Mouse (Mus musculus): ENCODE measurements around the gene Adgrf4.

Adgrf4 gene

GRCm38 (mm10) chr17:42692136-42692535 lies at the start of gene Adgrf4:
Gene Adgrf4 (minus strand): TSS chr17:42692284.
- peak; percentile 67 for DNase-seq (ENCODE audit: low read depth, low spot score)

- no peak for DNase-seq (ENCODE audit: low read depth, low spot score)
Observed at GRCm38 (mm10) chr17:42741801-42742217, 49.7 kb upstream of the Adgrf4 start, which contains the start of gene Adgrf2. Gene Adgrf2 (minus strand): TSS chr17:42742179.

- no peak for DNase-seq (ENCODE audit: low read depth, low spot score)
Observed at GRCm38 (mm10) chr17:42738794-42739193, 46.7 kb upstream of the Adgrf4 start.

GRCm38 (mm10) chr17:42717161-42717560 lies 25.1 kb upstream of the Adgrf4 start:
- peak; percentile 25 for DNase-seq (ENCODE audit: low read depth, low spot score)

GRCm38 (mm10) chr17:42714991-42715390 lies 22.9 kb upstream of the Adgrf4 start:
- DNase-seq (ENCODE audit: low read depth, low spot score): peak; percentile 42

GRCm38 (mm10) chr17:42710717-42711116 lies 18.6 kb upstream of the Adgrf4 start:
- DNase-seq (ENCODE audit: low read depth, low spot score): peak; percentile 78

GRCm38 (mm10) chr17:42705611-42706010 lies 13.5 kb upstream of the Adgrf4 start:
- peak; percentile 56 for DNase-seq (ENCODE audit: low read depth, low spot score)

GRCm38 (mm10) chr17:42702198-42702597 lies 10.1 kb upstream of the Adgrf4 start:
- DNase-seq (ENCODE audit: low read depth, low spot score): peak; percentile 65

GRCm38 (mm10) chr17:42694730-42695129 lies 2.6 kb upstream of the Adgrf4 start:
- DNase-seq (ENCODE audit: low read depth, low spot score): peak; percentile 59

- DNase-seq (ENCODE audit: low read depth, low spot score): no peak
Observed at GRCm38 (mm10) chr17:42690531-42690930, 1.6 kb downstream of the Adgrf4 start.

GRCm38 (mm10) chr17:42658634-42659422 lies 33.3 kb downstream of the Adgrf4 start:
- DNase-seq (ENCODE audit: low read depth, low spot score): peak; percentile 71

GRCm38 (mm10) chr17:42643416-42643815 lies 48.7 kb downstream of the Adgrf4 start:
- no peak for DNase-seq (ENCODE audit: low read depth, low spot score)

- no peak for DNase-seq (ENCODE audit: low read depth, low spot score)
Observed at GRCm38 (mm10) chr17:42630206-42630605, 61.9 kb downstream of the Adgrf4 start.

GRCm38 (mm10) chr17:42613043-42613737 lies 78.9 kb downstream of the Adgrf4 start:
- peak; percentile 86 for DNase-seq (ENCODE audit: low read depth, low spot score)

GRCm38 (mm10) chr17:42611295-42611694 lies 80.8 kb downstream of the Adgrf4 start, which contains the start of gene Opn5:
Gene Opn5 (minus strand): TSS chr17:42611395.
- DNase-seq (ENCODE audit: low read depth, low spot score): no peak

- DNase-seq (ENCODE audit: low read depth, low spot score): no peak
Observed at GRCm38 (mm10) chr17:42608270-42608669, 83.8 kb downstream of the Adgrf4 start.
